Mouse (Mus musculus): Measurements from ENCODE around the gene Sept9.

DNA sequence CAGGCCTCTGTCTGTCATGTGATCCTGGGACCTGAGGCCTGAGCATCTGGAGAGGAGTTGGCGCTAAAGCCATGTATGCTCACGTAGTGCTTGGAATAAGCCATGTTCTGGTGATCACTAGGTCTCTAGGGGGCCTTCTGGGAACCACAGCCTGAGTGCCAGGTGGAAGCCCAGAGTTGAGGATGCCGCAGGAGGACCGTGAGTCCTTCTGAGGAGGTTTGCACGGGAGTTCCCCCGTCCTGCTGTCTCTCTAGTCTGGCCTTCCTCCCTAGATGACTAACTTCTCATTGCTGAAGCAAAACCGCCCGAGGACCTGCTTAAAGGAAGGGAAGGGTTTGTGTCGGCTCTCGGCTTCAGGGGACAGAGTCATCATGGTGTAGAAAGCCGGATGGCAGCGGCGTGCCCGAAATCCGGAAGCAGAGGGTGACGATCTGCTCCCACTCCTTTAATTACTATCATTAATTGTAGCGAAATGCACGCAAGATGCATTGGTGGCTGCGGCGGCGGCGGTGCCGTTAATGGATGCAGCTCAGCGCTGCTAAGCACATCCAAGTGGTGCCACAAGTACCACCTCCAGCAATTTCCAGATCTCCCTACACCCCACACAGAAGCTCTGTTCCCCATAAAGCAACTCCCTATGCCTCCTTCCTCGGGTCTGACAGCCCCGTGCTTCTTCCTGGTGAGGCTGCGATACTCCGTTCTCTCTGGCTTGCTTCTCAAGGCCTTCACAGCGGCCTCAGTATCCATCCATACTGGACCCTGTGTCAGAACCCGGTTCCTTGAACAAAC, 92.0 kb downstream of the Sept9 start:
- TF ChIP-seq CTCF (IDR thresholded peaks at IDR 0.05; ENCODE audit: control insufficient read depth, insufficient read depth, insufficient replicate concordance, low read depth, low read length) (no peak), POLR2A (IDR thresholded peaks at IDR 0.05; ENCODE audit: control insufficient read depth, low read depth, low read length) (no peak)
